Mouse (Mus musculus) forebrain, embryonic 13.5 days (tissue): ENCODE measurements at regions not wholly inside any gene's neighbourhood (a gene's known extent, or its start where the extent isn't known, plus 50 kb on each side); places are given as distances from the start of the nearest gene placed in this dataset.

ENCODE experiments used
- ATAC-seq: fragments of 200-750 bp; cut with Nextera tagmentation; 2 replicates; pipeline ENCODE4 v1.8.0; 2017
- H3K27ac ChIP-seq: fragments of 300-500 bp; sonication (generic); 2 replicates; pipeline ENCODE4 v1.5.1; 2015; ENCODE audit warnings: inconsistent platforms, mild to moderate bottlenecking, moderate library complexity
- H3K27me3 ChIP-seq: fragments of 300-500 bp; sonication (generic); 2 replicates; pipeline ENCODE4 v1.6.1; 2015; ENCODE audit warnings: mild to moderate bottlenecking, inconsistent platforms
- H3K36me3 ChIP-seq: fragments of 300-500 bp; sonication (generic); 2 replicates; pipeline ENCODE4 v1.6.1; 2015; ENCODE audit warnings: mild to moderate bottlenecking, inconsistent platforms; ENCODE audit not compliant: poor library complexity, severe bottlenecking
- H3K4me1 ChIP-seq: fragments of 300-500 bp; sonication (generic); 2 replicates; pipeline ENCODE4 v1.6.1; 2015; ENCODE audit warnings: inconsistent platforms
- H3K4me2 ChIP-seq: fragments of 300-500 bp; sonication (generic); 2 replicates; pipeline ENCODE4 v1.6.1; 2015; ENCODE audit warnings: inconsistent platforms, mild to moderate bottlenecking, moderate library complexity
- H3K4me3 ChIP-seq: fragments of 300-500 bp; sonication (generic); 2 replicates; pipeline ENCODE4 v1.5.1; 2015; ENCODE audit warnings: mild to moderate bottlenecking, inconsistent platforms
- H3K9ac ChIP-seq: fragments of 300-500 bp; sonication (generic); 2 replicates; pipeline ENCODE4 v1.6.1; 2015; ENCODE audit warnings: mild to moderate bottlenecking, inconsistent platforms
- H3K9me3 ChIP-seq: fragments of 300-500 bp; sonication (generic); replicated peaks from 2 replicates; pipeline ENCODE4 v1.6.1; 2016; ENCODE audit warnings: inconsistent platforms
- WGBS: fragments of 180-500 bp; shearing (Covaris S2); methylation state at CpG from one replicate; pipeline ENCODE4 v1.1.7; 2015; 5-methylcytosine and 5-hydroxymethylcytosine counted together

DNA sequence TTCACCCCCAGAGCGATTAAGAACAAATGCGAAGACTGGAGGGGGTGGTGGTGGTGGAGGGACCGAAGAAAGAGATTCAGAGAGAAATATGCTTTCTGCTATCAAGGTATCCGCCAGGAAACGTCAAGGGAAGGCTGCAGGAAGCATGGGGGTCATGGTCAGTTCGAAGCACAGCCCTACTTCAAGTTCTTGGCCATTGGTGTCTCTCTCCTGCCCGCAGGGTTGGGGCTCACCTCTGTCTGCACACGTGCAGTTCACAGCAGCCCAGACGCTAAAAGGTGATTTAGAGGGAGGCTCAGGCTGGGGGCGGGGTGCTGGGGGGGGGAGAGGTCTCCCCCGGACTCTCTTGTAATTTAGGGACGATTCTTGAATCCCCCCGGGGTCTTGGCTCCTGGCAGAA, 533.1 kb upstream of the Tbx3 start:
- 65% methylated on average over 13 of the region's 13 CpGs for WGBS
- no peak overlapping the region for H3K4me2 ChIP-seq

DNA sequence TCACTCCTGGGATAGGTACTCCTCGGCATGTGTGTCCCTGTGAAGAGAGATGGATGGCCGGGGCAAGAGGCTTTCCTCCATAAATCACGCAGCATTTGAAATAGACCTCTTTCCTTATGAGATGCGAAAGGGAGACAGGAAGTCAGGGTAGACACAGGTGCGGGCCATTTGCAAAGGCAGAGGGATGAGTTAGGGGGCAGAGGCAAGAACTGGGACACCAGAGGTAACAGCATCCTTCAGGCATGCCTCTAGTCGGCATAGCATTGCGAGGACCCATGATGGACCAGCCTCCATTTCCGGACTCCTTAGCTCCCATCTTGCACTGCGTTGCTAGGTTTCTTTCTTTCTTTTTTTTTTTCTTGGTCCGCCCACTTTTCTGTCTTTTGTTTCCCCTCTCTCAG, 532.6 kb upstream of the Tbx3 start:
- Histone ChIP-seq H3K36me3 (no peaks in the 10 kb centered on the region), H3K4me3 (no peak overlapping the region), H3K4me2 (no peak overlapping the region), H3K27ac (no peak overlapping the region), H3K9ac (no peak overlapping the region), H3K27me3 (0 out of 2 replicates have a peak, but pooled peaks cover 2% of the 10 kb centered on the region), H3K9me3 (no peaks in the 10 kb centered on the region), H3K4me1 (no peaks in the 10 kb centered on the region)
- 74% methylated on average over 10 of the region's 10 CpGs for whole genome bisulfite sequencing
- ATAC-seq, result no peak

More for the DNA sequence above, 533.1 kb upstream of the Tbx3 start:
- ATAC-seq, result no peak
- Histone ChIP-seq H3K27me3 (0 out of 2 replicates have a peak, but pooled peaks cover 2% of the 10 kb centered on the region), H3K4me1 (no peaks in the 10 kb centered on the region), H3K9ac (no peak overlapping the region), H3K4me3 (no peak overlapping the region), H3K9me3 (no peaks in the 10 kb centered on the region), H3K36me3 (no peaks in the 10 kb centered on the region), H3K27ac (no peak overlapping the region)

DNA sequence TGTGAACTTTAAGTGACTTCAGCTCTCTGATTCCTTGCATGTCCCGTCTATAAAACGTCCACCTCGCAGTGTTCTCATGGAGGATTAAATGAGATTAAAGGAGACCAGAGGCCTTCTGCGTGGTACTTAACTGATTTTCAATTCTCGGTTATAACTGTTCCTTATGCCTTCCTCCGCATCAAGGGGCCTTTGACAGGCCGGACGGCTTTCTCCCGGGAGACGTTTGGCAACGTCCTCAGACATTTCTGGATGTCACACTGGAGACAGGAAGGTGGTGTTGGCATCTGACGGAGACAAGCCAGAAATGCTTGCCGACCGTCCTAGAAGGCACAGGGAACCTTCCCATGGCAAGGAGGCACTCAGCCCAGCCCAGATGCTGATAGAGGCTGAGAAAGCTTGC, 532.2 kb upstream of the Tbx3 start:
- Histone ChIP-seq H3K36me3 (no peaks in the 10 kb centered on the region), H3K27ac (no peak overlapping the region), H3K4me1 (no peaks in the 10 kb centered on the region), H3K9me3 (no peaks in the 10 kb centered on the region), H3K27me3 (0 out of 2 replicates have a peak, but pooled peaks cover 2% of the 10 kb centered on the region), H3K9ac (no peak overlapping the region), H3K4me2 (no peak overlapping the region), H3K4me3 (no peak overlapping the region)
- no peak for ATAC-seq
- 52% methylated on average over 14 of the region's 14 CpGs for WGBS

DNA sequence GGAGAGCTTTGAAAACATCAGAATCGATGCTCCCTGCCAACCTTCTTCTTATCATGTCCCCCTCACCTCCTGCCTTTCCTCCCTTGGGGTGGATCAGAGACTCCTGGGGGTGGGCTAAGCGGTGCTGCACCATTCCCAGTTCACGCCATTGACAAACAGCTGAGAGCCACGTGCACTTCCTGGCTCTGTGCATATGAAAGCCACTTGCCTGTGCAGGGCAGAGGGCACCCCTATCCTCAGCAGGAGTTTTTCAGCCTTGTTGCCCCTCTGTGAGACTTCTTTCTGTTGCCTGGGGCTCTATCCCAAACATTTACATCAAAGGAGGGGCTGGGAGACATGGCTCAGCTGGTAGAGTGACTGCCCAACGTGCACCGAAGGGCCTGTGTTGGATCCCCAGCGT, 531.1 kb upstream of the Tbx3 start:
- 36% methylated on average over 7 of the region's 7 CpGs for WGBS

DNA sequence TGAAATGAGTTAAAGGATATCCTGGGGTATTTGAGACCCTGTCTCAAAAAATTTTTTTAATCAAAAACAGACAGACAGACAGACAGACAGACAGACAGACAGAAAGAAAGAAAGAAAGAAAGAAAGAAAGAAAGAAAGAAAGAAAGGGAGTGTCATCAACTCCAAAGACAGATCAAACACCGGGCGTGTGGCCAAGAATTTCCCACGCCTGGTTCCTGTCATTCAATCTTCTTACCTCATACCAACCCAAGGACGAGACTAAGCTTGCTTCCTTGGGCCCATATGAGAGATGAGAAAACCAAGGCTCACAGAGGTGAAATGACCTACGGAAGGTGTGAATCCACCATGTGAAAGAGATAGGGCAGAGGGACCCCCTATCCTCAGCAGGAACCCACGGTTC, 530.7 kb upstream of the Tbx3 start:
- H3K9me3 ChIP-seq, result no peaks in the 10 kb centered on the region
- H3K4me3 ChIP-seq, result no peak overlapping the region
- WGBS, result 85% methylated on average over 6 of the region's 6 CpGs
- no peak for ATAC-seq
- no peaks in the 10 kb centered on the region for H3K4me1 ChIP-seq
- H3K4me2 ChIP-seq, result no peak overlapping the region
- 0 out of 2 replicates have a peak, but pooled peaks cover 2% of the 10 kb centered on the region for H3K27me3 ChIP-seq
- H3K27ac ChIP-seq, result no peak overlapping the region
- no peaks in the 10 kb centered on the region for H3K36me3 ChIP-seq
- H3K9ac ChIP-seq, result no peak overlapping the region

More for the DNA sequence above, 531.1 kb upstream of the Tbx3 start:
- no peak overlapping the region for H3K9ac ChIP-seq
- no peak overlapping the region for H3K4me2 ChIP-seq
- no peak for ATAC-seq
- no peaks in the 10 kb centered on the region for H3K9me3 ChIP-seq
- H3K27me3 ChIP-seq, result 0 out of 2 replicates have a peak, but pooled peaks cover 2% of the 10 kb centered on the region
- no peak overlapping the region for H3K4me3 ChIP-seq
- no peaks in the 10 kb centered on the region for H3K4me1 ChIP-seq
- no peak overlapping the region for H3K27ac ChIP-seq
- H3K36me3 ChIP-seq, result no peaks in the 10 kb centered on the region

DNA sequence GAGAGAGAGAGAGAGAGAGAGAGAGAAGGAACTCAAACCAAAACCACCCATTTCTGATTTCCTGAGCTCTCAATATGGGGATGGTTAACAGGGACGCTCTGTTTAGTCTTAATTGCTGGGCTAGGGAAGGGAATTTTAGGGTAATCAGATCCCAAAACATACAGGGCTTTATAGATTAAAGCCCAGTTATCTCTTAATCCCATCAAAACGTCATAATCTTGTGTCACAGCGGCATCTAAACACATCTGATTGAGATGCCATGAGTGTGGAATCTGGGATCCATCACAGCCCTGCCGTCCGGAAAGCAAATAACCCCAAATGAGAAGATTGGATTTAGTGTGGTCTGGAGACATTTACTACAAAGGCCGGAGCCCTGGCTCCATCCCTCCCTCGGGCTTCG, 527.1 kb upstream of the Tbx3 start:
- H3K27me3 ChIP-seq, result 0 out of 2 replicates have a peak, but pooled peaks cover 2% of the 10 kb centered on the region
- no peak overlapping the region for H3K27ac ChIP-seq
- no peaks in the 10 kb centered on the region for H3K4me1 ChIP-seq
- H3K36me3 ChIP-seq, result no peaks in the 10 kb centered on the region
- no peak overlapping the region for H3K4me2 ChIP-seq
- no peaks in the 10 kb centered on the region for H3K9me3 ChIP-seq
- 71% methylated on average over 8 of the region's 8 CpGs for WGBS
- H3K9ac ChIP-seq, result no peak overlapping the region
- no peak for ATAC-seq
- no peak overlapping the region for H3K4me3 ChIP-seq

DNA sequence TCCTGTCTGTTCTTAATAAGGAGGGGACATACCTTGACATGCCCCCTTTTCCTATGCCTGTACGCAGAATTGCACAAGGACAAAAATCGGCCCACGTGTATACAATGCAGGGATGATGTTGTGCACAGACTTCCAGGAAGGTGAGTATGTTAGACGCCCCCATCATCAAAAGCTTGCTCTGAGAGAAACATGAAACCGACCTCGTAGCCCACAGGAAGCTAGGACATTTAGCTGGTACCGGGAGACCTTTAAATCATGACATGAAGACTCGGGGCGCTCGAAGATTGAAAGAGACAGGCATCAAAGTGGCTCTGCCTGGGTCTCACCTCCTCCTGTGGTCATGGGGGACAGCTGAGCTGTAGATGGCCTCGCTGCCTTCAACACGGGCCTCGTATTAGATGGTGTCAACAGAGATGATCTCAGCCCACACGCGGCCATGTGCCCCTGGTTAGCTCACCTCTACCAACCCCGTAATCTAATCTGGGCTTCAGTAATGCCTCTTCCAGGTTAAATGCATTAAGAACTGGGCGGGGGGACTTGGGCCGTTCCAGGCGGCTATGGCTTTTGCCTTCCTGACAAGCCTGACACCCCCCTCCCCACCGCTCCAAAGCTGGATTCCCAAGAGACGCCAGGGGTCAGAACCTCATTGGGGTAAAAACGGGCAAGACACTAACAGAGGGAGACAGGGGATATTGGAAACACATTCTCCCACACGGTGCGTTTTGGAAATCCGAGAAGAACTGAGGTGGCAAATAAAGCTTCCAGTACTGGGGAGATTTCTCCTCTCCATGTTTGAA, 520.9 kb upstream of the Tbx3 start:
- Histone ChIP-seq H3K36me3 (no peaks in the 10 kb centered on the region), H3K9me3 (0 out of 2 replicates have a peak, but pooled peaks cover 4% of the 10 kb centered on the region), H3K27me3 (no peaks in the 10 kb centered on the region), H3K4me3 (no peak overlapping the region), H3K4me1 (no peaks in the 10 kb centered on the region), H3K4me2 (no peak overlapping the region), H3K9ac (no peak overlapping the region), H3K27ac (no peak overlapping the region)
- WGBS, result 92% methylated on average over 25 of the region's 25 CpGs
- no peak for ATAC-seq

DNA sequence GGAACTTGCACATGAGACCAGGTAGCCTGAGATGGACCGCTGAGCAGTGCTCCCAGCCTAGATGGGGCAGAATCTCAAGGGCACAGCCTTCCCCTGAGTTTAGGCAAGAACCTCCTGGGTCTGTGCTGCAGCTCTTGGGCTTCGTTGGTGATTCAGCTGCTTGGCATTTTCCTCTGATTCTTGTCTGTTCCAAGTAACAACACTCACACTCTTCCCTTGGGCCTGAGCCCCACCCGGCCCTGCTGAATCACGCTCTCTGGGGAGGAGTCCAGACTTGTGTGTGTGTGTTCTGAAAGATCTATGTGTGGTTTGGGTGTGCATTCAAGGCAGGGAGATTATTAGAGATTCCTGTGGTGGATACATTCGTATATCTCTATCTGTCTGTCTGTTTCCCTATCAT, 517.4 kb upstream of the Tbx3 start:
- WGBS, result 91% methylated on average over 5 of the region's 5 CpGs
- no peak overlapping the region for H3K9ac ChIP-seq
- ATAC-seq, result no peak
- H3K27ac ChIP-seq, result no peak overlapping the region
- H3K36me3 ChIP-seq, result no peaks in the 10 kb centered on the region
- H3K4me2 ChIP-seq, result no peak overlapping the region
- no peaks in the 10 kb centered on the region for H3K4me1 ChIP-seq
- H3K9me3 ChIP-seq, result 0 out of 2 replicates have a peak, but pooled peaks cover 9% of the 10 kb centered on the region
- no peak overlapping the region for H3K4me3 ChIP-seq
- H3K27me3 ChIP-seq, result no peaks in the 10 kb centered on the region

DNA sequence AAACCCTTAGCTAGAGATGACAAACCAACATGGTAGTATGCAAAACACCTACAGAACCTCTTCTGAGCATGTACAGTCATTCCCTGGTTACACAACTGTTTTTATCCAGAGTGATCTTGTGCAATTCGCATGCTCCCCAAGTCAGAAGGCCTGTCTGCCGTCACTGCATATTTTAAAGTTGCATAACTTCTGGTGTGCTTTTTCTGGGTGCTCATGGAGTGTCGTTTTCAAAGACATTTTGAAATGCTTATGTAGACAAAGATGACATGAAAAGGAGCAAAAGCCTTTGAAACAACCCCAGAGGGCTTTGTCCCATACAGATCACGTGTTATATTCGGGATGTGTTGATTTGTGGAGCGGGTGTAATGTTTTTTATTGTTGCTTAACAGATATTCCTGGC, 513.8 kb upstream of the Tbx3 start:
- Histone ChIP-seq H3K27ac (no peak overlapping the region), H3K4me1 (no peaks in the 10 kb centered on the region), H3K4me3 (no peak overlapping the region), H3K9ac (no peak overlapping the region), H3K27me3 (0 out of 2 replicates have a peak, but pooled peaks cover 7% of the 10 kb centered on the region), H3K9me3 (0 out of 2 replicates have a peak, but pooled peaks cover 9% of the 10 kb centered on the region), H3K4me2 (no peak overlapping the region), H3K36me3 (no peaks in the 10 kb centered on the region)
- WGBS, result 90% methylated on average over 6 of the region's 6 CpGs
- no peak for ATAC-seq

DNA sequence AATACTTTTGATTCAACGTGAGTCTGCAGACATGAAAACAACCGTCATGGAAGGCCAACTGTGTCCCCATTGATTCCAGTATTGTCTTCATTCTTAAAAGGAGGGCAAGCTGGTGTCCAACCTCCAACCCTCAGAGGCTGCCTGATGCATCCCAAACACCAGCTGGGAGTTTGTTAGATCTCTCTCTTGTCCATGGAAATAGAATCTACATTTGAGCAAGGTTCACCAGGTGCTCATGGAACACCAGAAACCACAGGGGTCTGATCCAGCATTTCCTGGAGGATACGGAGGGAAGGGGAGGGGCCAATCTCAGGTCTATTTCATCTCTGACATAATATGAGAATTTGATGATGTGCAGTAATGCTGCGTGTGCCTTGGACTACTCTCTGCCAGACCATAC, 512.3 kb upstream of the Tbx3 start:
- H3K27me3 ChIP-seq, result 0 out of 2 replicates have a peak, but pooled peaks cover 7% of the 10 kb centered on the region
- H3K27ac ChIP-seq, result no peak overlapping the region
- H3K4me3 ChIP-seq, result no peak overlapping the region
- H3K4me2 ChIP-seq, result no peak overlapping the region
- H3K9ac ChIP-seq, result no peak overlapping the region
- H3K36me3 ChIP-seq, result no peaks in the 10 kb centered on the region
- H3K9me3 ChIP-seq, result 0 out of 2 replicates have a peak, but pooled peaks cover 9% of the 10 kb centered on the region
- H3K4me1 ChIP-seq, result peaks cover 6% of the 10 kb centered on the region; the same call in 1 of the 2 replicates
- 75% methylated on average over 4 of the region's 4 CpGs for WGBS
- ATAC-seq, result no peak

DNA sequence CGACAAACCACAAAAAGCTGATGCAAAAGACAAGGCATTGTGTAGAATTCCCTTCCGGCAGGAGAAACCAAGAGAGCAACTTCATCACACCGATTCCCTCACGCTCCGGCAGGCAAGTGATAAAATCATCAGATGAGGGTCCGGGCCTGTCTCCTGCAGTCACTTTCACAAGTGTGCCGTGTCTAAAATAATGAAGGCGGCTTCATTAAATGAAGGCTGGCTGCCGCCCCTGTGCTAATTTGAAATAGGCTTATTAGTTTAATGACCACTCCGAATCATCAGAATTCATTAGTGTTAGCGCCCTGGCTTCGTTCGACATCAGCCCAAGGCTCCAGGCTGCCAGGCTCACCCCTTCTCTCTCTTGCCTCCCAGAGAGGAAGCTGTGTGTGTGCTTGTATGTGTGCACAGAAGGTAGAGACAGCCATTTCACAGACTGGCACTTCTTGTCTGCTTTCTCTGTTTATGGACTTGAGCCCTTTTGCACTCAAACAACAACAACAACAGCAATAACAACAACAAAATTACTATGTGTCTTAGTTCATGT, 508.3 kb upstream of the Tbx3 start:
- WGBS, result 38% methylated on average over 13 of the region's 13 CpGs
- ATAC-seq, result 0 out of 2 replicates have a peak, but pooled peaks have one; percentile 67
- H3K9me3 ChIP-seq, result no peaks in the 10 kb centered on the region
- H3K36me3 ChIP-seq, result no peaks in the 10 kb centered on the region
- no peak overlapping the region for H3K4me2 ChIP-seq
- H3K4me1 ChIP-seq, result peaks cover 6% of the 10 kb centered on the region; the same call in 1 of the 2 replicates
- H3K27ac ChIP-seq, result no peak overlapping the region
- H3K4me3 ChIP-seq, result no peak overlapping the region
- 0 out of 2 replicates have a peak, but pooled peaks cover 7% of the 10 kb centered on the region for H3K27me3 ChIP-seq
- no peak overlapping the region for H3K9ac ChIP-seq

DNA sequence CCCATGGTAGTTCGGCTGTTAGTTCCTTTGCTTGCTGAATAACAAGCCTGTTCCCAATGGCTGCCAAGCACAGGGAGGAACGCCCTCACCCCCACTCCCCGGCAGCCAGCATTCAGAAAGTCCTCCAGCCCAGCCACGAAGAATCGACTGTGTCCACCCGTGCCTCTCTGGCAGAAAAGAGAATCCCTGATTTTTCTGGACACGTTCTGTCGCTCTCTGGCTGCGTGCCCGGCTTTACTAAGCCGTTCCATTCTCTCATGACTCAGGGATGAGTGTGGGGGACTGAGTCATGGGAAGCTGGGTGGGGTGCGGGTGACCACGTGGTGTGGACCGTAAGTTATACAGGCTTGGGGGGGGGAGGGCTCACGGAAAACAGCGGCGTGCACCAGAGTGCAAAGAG, 502.8 kb upstream of the Tbx3 start:
- H3K4me1 ChIP-seq, result no peaks in the 10 kb centered on the region
- H3K36me3 ChIP-seq, result no peaks in the 10 kb centered on the region
- H3K27me3 ChIP-seq, result no peaks in the 10 kb centered on the region
- no peak overlapping the region for H3K4me2 ChIP-seq
- 70% methylated on average over 17 of the region's 17 CpGs for WGBS
- no peak for ATAC-seq
- H3K4me3 ChIP-seq, result no peak overlapping the region
- no peak overlapping the region for H3K27ac ChIP-seq
- H3K9me3 ChIP-seq, result no peaks in the 10 kb centered on the region
- H3K9ac ChIP-seq, result no peak overlapping the region
